Mouse (Mus musculus): ENCODE measurements around the gene Zfp322a. TPM values are rescaled to one million over a fixed set of nuclear protein-coding genes. Genes with fewer than 3 reads are reported as not detected.
"Not testable (repeated sequence)": the region's sequence is repeated elsewhere in the genome, so short reads cannot be mapped to it uniquely, and the experiment has no call there.

The Zfp322a gene
- polyA plus RNA-seq, 1 experiment from 2014 or later: 49.0 TPM

DNA sequence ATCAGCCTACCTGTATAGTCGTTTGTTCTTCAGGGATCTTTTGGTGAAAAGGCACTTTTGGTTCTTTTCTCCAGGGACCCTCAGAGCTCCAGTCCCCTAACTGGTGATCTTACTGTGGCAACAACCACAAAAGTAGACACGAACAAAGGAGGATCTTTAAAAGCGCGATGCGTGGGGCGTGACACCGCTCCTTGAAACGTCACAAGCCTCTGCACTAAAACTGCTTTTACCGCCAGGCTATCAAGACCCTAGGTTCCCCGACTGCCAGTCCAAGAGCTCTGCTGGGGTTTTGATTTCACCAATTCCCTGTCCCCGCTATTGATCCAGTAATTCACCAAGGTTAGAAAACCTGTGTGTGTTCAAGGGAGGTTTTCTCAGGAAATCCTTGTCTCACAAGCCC lies 59.0 kb downstream of the Zfp322a start:
- Histone ChIP-seq H3K27me3 (replicated peaks) (peaks cover 84% of the 10 kb centered on the region), H3K4me2 (peak overlapping the region; percentile 56), H3K27ac (replicated peaks) (no peak overlapping the region), H3K4me1 (peaks cover 32% of the 10 kb centered on the region), H3K4me3 (replicated peaks) (peak overlapping the region; percentile 32), H3K9ac (replicated peaks) (no peak overlapping the region), H3K9me3 (replicated peaks) (no peaks in the 10 kb centered on the region), H3K36me3 (no peaks in the 10 kb centered on the region)
- no peak for ATAC-seq (ENCODE audit: low FRiP score)
- WGBS: 2% methylated on average over 11 of the region's 11 CpGs

- Histone ChIP-seq H3K9ac (replicated peaks) (no peak overlapping the region), H3K36me3 (no peaks in the 10 kb centered on the region), H3K27ac (replicated peaks) (no peak overlapping the region), H3K9me3 (replicated peaks) (no peaks in the 10 kb centered on the region), H3K27me3 (replicated peaks) (peaks cover 81% of the 10 kb centered on the region), H3K4me2 (peak overlapping the region; percentile 56), H3K4me3 (replicated peaks) (peak overlapping the region; percentile 32), H3K4me1 (peaks cover 32% of the 10 kb centered on the region)
- no peak for ATAC-seq (ENCODE audit: low FRiP score)
- WGBS: under 1% methylated on average over 28 of the region's 28 CpGs
These were observed 59.5 kb downstream of the Zfp322a start for GRCm38 (mm10) chr13:23309495-23310011.

GRCm38 (mm10) chr13:23308639-23309307 lies 60.2 kb downstream of the Zfp322a start:
- H3K9ac ChIP-seq (replicated peaks): not testable (repeated sequence)

DNA sequence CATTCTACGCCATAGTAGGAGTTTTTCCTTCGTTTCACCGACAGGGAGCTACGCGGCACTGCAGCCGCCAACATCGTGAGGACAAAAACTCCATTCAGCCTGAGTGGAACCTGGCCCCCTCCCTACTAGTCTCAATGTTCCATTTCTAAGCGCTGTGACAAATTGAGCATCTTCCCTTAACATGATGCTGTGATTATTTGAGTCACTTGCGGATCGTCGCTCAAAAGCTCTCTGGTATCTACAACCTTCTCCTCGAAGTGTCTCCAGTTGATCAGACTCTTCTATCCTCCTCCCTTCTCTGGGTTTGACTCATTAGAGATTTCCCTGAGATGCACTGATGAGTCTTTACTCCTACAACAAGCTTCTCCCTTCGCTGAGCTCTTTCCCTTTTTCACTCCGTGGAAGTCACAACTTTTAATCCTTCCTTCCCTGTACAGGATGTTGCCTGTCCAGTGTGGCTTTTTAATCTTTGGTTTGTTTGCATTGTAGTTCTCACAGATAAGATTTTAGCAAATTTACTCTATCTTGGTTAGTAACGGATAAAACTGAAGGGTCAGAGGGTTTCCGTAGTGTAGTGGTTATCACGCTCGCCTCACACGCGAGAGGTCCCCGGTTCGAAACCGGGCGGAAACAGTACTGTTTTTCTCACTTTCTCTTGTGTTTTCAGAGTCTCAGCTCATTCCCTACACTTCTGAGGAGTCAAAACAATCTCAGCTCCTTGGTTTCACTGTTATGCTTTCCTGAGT lies 61.8 kb downstream of the Zfp322a start:
- Histone ChIP-seq H3K9ac (replicated peaks) (no peak overlapping the region), H3K9me3 (replicated peaks) (no peaks in the 10 kb centered on the region), H3K4me1 (peaks cover 18% of the 10 kb centered on the region), H3K27me3 (replicated peaks) (peaks cover 59% of the 10 kb centered on the region), H3K27ac (replicated peaks) (no peak overlapping the region), H3K36me3 (no peaks in the 10 kb centered on the region), H3K4me2 (peak overlapping the region; percentile 51), H3K4me3 (replicated peaks) (peak overlapping the region; percentile 26)
- peak; percentile 61; the same call in 1 of the 2 replicates for ATAC-seq (ENCODE audit: low FRiP score)
- whole genome bisulfite sequencing: 2% methylated on average over 24 of the region's 24 CpGs

More at GRCm38 (mm10) chr13:23308639-23309307, 60.2 kb downstream of the Zfp322a start:
- H3K27ac ChIP-seq (replicated peaks); H3K9me3 ChIP-seq (replicated peaks); ATAC-seq (ENCODE audit: low FRiP score); H3K36me3 ChIP-seq: not testable (repeated sequence)
- H3K27me3 ChIP-seq (replicated peaks): peaks cover 74% of the 10 kb centered on the region
- peak overlapping the region; percentile 32 for H3K4me3 ChIP-seq (replicated peaks)
- H3K4me1 ChIP-seq: peaks cover 31% of the 10 kb centered on the region
- H3K4me2 ChIP-seq: peak overlapping the region; percentile 56
- WGBS: 5% methylated on average over 18 of the region's 18 CpGs

- H3K36me3 ChIP-seq: no peaks in the 10 kb centered on the region
- no peak overlapping the region for H3K27ac ChIP-seq (replicated peaks)
- no peak overlapping the region for H3K9ac ChIP-seq (replicated peaks)
- H3K4me2 ChIP-seq: peak overlapping the region; percentile 51
- H3K4me1 ChIP-seq: peaks cover 18% of the 10 kb centered on the region
- H3K4me3 ChIP-seq (replicated peaks): peak overlapping the region; percentile 26
- peaks cover 54% of the 10 kb centered on the region for H3K27me3 ChIP-seq (replicated peaks)
- ATAC-seq (ENCODE audit: low FRiP score): no peak
- H3K9me3 ChIP-seq (replicated peaks): no peaks in the 10 kb centered on the region
- 11% methylated on average over 10 of the region's 10 CpGs for WGBS
These were observed 62.3 kb downstream of the Zfp322a start for GRCm38 (mm10) chr13:23306707-23307068.

Other genes with a start within 250 kb of the Zfp322a start
- not detected in 2 replicates for gene Vmn1r218, start 236.1 kb downstream of the Zfp322a start, polyA plus RNA-seq (2015; fragmentation: Nextera tagmentation; extraction: Ambion mirVana)
- not detected in 2 replicates for gene Vmn1r219, start 209.9 kb downstream of the Zfp322a start, polyA plus RNA-seq (2015; fragmentation: Nextera tagmentation; extraction: Ambion mirVana)
- gene Vmn1r220, start 181.2 kb downstream of the Zfp322a start, polyA plus RNA-seq (2015; fragmentation: Nextera tagmentation; extraction: Ambion mirVana): not detected in 2 replicates
- gene Vmn1r221, start 155.1 kb downstream of the Zfp322a start, polyA plus RNA-seq (2015; fragmentation: Nextera tagmentation; extraction: Ambion mirVana): not detected in 2 replicates
- not detected in 2 replicates for gene Vmn1r222, start 133.3 kb downstream of the Zfp322a start, polyA plus RNA-seq (2015; fragmentation: Nextera tagmentation; extraction: Ambion mirVana)
- gene Vmn1r223, start 122.1 kb downstream of the Zfp322a start, polyA plus RNA-seq (2015; fragmentation: Nextera tagmentation; extraction: Ambion mirVana): not detected in 2 replicates
- gene Abt1, start 54.7 kb upstream of the Zfp322a start, polyA plus RNA-seq (2015; fragmentation: Nextera tagmentation; extraction: Ambion mirVana): 9.3 and 10.3 TPM in 2 replicates
- 0.15 TPM in 1 of 2 replicates, not detected in the other for gene Btn1a1, start 96.7 kb upstream of the Zfp322a start, polyA plus RNA-seq (2015; fragmentation: Nextera tagmentation; extraction: Ambion mirVana)
- 0.14 and 0.22 TPM in 2 replicates for gene Btn2a2, start 119.6 kb upstream of the Zfp322a start, polyA plus RNA-seq (2015; fragmentation: Nextera tagmentation; extraction: Ambion mirVana)
- gene Hist1h4h, start 161.8 kb upstream of the Zfp322a start, polyA plus RNA-seq (2015; fragmentation: Nextera tagmentation; extraction: Ambion mirVana): 1.5 and 4.5 TPM in 2 replicates
- 0.77 TPM in 1 of 2 replicates, not detected in the other for gene Hist1h2af, start 164.7 kb upstream of the Zfp322a start, polyA plus RNA-seq (2015; fragmentation: Nextera tagmentation; extraction: Ambion mirVana)
- gene Hist1h3g, start 166.2 kb upstream of the Zfp322a start, polyA plus RNA-seq (2015; fragmentation: Nextera tagmentation; extraction: Ambion mirVana): 0.51 and 0.64 TPM in 2 replicates
- gene Hist1h2bh, start 174.2 kb upstream of the Zfp322a start, polyA plus RNA-seq (2015; fragmentation: Nextera tagmentation; extraction: Ambion mirVana): 0.22 and 0.51 TPM in 2 replicates
- not detected in 2 replicates for gene Hist1h3f, start 174.8 kb upstream of the Zfp322a start, polyA plus RNA-seq (2015; fragmentation: Nextera tagmentation; extraction: Ambion mirVana)
- gene Hist1h4f, start 182.4 kb upstream of the Zfp322a start, polyA plus RNA-seq (2015; fragmentation: Nextera tagmentation; extraction: Ambion mirVana): not detected in 2 replicates
- gene Hist1h1d, start 184.1 kb upstream of the Zfp322a start, polyA plus RNA-seq (2015; fragmentation: Nextera tagmentation; extraction: Ambion mirVana): 0.09 and 0.13 TPM in 2 replicates
- 1.1 and 1.7 TPM in 2 replicates for gene Hist1h3e, start 193.2 kb upstream of the Zfp322a start, polyA plus RNA-seq (2015; fragmentation: Nextera tagmentation; extraction: Ambion mirVana)
- gene Hist1h2ae, start 202.0 kb upstream of the Zfp322a start, polyA plus RNA-seq (2015; fragmentation: Nextera tagmentation; extraction: Ambion mirVana): 12.5 and 25.5 TPM in 2 replicates
- gene Hist1h2bg, start 202.2 kb upstream of the Zfp322a start, polyA plus RNA-seq (2015; fragmentation: Nextera tagmentation; extraction: Ambion mirVana): 2.2 and 2.9 TPM in 2 replicates
- gene Hist1h2bf, start 205.0 kb upstream of the Zfp322a start, polyA plus RNA-seq (2015; fragmentation: Nextera tagmentation; extraction: Ambion mirVana): 2.7 TPM in 1 of 2 replicates, not detected in the other
- 0.97 TPM in 1 of 2 replicates, not detected in the other for gene Hist1h2ad, start 205.2 kb upstream of the Zfp322a start, polyA plus RNA-seq (2015; fragmentation: Nextera tagmentation; extraction: Ambion mirVana)
- 0.88 and 2.0 TPM in 2 replicates for gene Hist1h3d, start 206.6 kb upstream of the Zfp322a start, polyA plus RNA-seq (2015; fragmentation: Nextera tagmentation; extraction: Ambion mirVana)
- 31.8 and 54.1 TPM in 2 replicates for gene Hist1h4d, start 212.4 kb upstream of the Zfp322a start, polyA plus RNA-seq (2015; fragmentation: Nextera tagmentation; extraction: Ambion mirVana)